Mouse (Mus musculus): ENCODE data around the gene Xkr8. TPM values are rescaled to one million over a fixed set of nuclear protein-coding genes. Genes with fewer than 3 reads are reported as not detected.

The Xkr8 gene
- polyA plus RNA-seq (2014; fragmentation: Illumina TruSeq; extraction: RNeasy Lipid Tissue Mini Kit (QIAGEN cat#74804); ENCODE audit: low read depth, low replicate concordance): 4.1 TPM

GRCm38 (mm10) chr4:132732148-132732684 lies at the start of gene Xkr8:
Gene Xkr8 (minus strand): TSS chr4:132732546.

GRCm38 (mm10) chr4:132767914-132768876 lies 35.8 kb upstream of the Xkr8 start, which contains the start of gene Rpa2:
Gene Rpa2 (plus strand): TSS chr4:132768332.

GRCm38 (mm10) chr4:132756974-132757373 lies 24.6 kb upstream of the Xkr8 start, which contains the start of gene Smpdl3b:
Gene Smpdl3b (minus strand): TSS chr4:132757252.

Other genes starting within 250 kb of the Xkr8 start
- gene Sesn2, start 222.0 kb downstream of the Xkr8 start, polyA plus RNA-seq (2014; fragmentation: Illumina TruSeq; extraction: RNeasy Lipid Tissue Mini Kit (QIAGEN cat#74804); ENCODE audit: low read depth, low replicate concordance): 1.4 TPM
- gene Atpif1, start 198.9 kb downstream of the Xkr8 start, polyA plus RNA-seq (2014; fragmentation: Illumina TruSeq; extraction: RNeasy Lipid Tissue Mini Kit (QIAGEN cat#74804); ENCODE audit: low read depth, low replicate concordance): 272 TPM
- gene Dnajc8, start 197.0 kb downstream of the Xkr8 start, polyA plus RNA-seq (2014; fragmentation: Illumina TruSeq; extraction: RNeasy Lipid Tissue Mini Kit (QIAGEN cat#74804); ENCODE audit: low read depth, low replicate concordance): 343 TPM
- gene Ptafr, start 168.5 kb downstream of the Xkr8 start, polyA plus RNA-seq (2014; fragmentation: Illumina TruSeq; extraction: RNeasy Lipid Tissue Mini Kit (QIAGEN cat#74804); ENCODE audit: low read depth, low replicate concordance): 0.82 TPM
- gene Eya3, start 93.6 kb downstream of the Xkr8 start, polyA plus RNA-seq (2014; fragmentation: Illumina TruSeq; extraction: RNeasy Lipid Tissue Mini Kit (QIAGEN cat#74804); ENCODE audit: low read depth, low replicate concordance): 26.0 TPM
- gene Smpdl3b, start 24.7 kb upstream of the Xkr8 start, polyA plus RNA-seq (2014; fragmentation: Illumina TruSeq; extraction: RNeasy Lipid Tissue Mini Kit (QIAGEN cat#74804); ENCODE audit: low read depth, low replicate concordance): 2.1 TPM
- 6.5 TPM for gene Rpa2, start 35.8 kb upstream of the Xkr8 start, polyA plus RNA-seq (2014; fragmentation: Illumina TruSeq; extraction: RNeasy Lipid Tissue Mini Kit (QIAGEN cat#74804); ENCODE audit: low read depth, low replicate concordance)
- gene Themis2, start 63.8 kb upstream of the Xkr8 start, polyA plus RNA-seq (2014; fragmentation: Illumina TruSeq; extraction: RNeasy Lipid Tissue Mini Kit (QIAGEN cat#74804); ENCODE audit: low read depth, low replicate concordance): 0.47 TPM
- gene Ppp1r8, start 110.6 kb upstream of the Xkr8 start, polyA plus RNA-seq (2014; fragmentation: Illumina TruSeq; extraction: RNeasy Lipid Tissue Mini Kit (QIAGEN cat#74804); ENCODE audit: low read depth, low replicate concordance): 13.7 TPM
- 160 TPM for gene Stx12, start 152.0 kb upstream of the Xkr8 start, polyA plus RNA-seq (2014; fragmentation: Illumina TruSeq; extraction: RNeasy Lipid Tissue Mini Kit (QIAGEN cat#74804); ENCODE audit: low read depth, low replicate concordance)
- gene Fam76a, start 190.0 kb upstream of the Xkr8 start, polyA plus RNA-seq (2014; fragmentation: Illumina TruSeq; extraction: RNeasy Lipid Tissue Mini Kit (QIAGEN cat#74804); ENCODE audit: low read depth, low replicate concordance): 34.8 TPM
- 0.23 TPM for gene Fgr, start 241.5 kb upstream of the Xkr8 start, polyA plus RNA-seq (2014; fragmentation: Illumina TruSeq; extraction: RNeasy Lipid Tissue Mini Kit (QIAGEN cat#74804); ENCODE audit: low read depth, low replicate concordance)

All from adrenal gland, adult 10 weeks (tissue).